Mouse (Mus musculus) T-helper 2 cell (primary cell): ENCODE results near the gene Adam23.

Source experiments
- in situ Hi-C: fragments of 300-600 bp; cut with MboI, MseI; formaldehyde crosslinking; loops from one replicate; pipeline ENCODE4 v1.15.1; 2025; ENCODE audit warnings: high pct_unique_total_duplicates

Adam23 gene

GRCm38 (mm10) chr1:63478946-63479345, 33.3 kb downstream of the Adam23 start:
- in situ Hi-C loops: no loop called here

DNA sequence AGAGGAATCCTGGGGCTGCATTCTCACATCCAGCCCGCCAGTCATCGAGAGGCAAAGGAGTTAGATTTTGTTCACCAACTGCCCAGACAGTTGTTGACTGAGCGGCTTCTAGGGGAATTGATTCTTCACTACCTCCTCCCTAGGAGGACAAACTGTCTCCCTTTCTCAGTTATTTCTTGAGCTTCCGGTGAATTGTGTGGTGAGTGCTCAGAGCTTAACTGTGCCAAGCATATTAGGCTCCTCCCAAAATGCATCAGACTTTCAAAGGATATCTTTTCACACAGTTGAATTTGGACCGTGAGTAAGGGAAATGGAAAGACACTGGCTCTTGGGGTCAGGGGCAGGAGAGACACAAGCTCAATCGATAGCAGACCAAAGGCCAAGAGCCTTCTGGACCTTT, 39.0 kb downstream of the Adam23 start:
- in situ Hi-C loops: no loop called here

DNA sequence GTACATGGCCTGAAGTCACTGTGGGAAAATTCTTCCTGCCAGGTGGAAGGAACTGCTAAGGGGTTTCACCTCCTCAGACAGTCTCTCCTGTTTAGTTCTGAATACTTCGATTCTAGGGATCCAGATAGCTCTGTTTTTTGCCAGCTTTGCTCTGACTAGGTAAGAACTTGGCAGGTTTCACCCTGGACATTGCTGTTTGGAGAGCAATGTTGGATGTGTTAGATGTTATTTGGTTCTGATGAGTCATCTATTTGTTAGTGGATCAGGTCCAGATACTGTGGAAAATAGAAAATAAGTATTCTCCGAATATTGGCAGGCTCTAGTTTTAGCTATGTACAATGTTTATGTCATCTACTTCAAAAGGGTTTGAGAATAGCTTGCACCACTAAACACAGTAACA, 41.0 kb downstream of the Adam23 start:
- in situ Hi-C loops: no loop called here

DNA sequence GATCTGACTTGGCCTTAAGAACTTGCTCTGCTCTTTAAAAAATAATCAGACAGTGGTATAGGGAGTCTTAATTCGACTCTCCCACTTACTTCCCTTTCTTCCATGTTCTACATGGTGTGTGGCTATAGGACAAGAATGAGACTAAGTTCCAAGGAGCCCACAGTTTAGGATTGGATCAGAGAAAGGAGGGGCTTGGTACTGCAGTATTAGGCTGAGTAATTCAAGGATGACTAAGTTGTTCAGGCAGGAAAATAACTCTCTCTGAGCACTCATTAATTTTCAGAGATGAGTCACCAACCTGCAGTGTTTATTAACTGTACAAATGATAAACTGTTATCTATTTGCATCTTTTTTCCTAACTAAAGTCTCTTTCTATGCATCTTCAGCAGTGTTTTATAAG, 45.3 kb downstream of the Adam23 start:
- in situ Hi-C loops: no loop called here

GRCm38 (mm10) chr1:63493325-63493724, 47.6 kb downstream of the Adam23 start:
- in situ Hi-C loops: no loop called here

- in situ Hi-C loops: no loop called here
Observed at GRCm38 (mm10) chr1:63507386-63507785, 61.7 kb downstream of the Adam23 start.

- in situ Hi-C loops: no loop called here
Observed at GRCm38 (mm10) chr1:63508801-63509200, 63.1 kb downstream of the Adam23 start.

GRCm38 (mm10) chr1:63511416-63511815, 65.7 kb downstream of the Adam23 start:
- in situ Hi-C loops: no loop called here

- in situ Hi-C loops: no loop called here
Observed at GRCm38 (mm10) chr1:63517800-63518199, 72.1 kb downstream of the Adam23 start.

DNA sequence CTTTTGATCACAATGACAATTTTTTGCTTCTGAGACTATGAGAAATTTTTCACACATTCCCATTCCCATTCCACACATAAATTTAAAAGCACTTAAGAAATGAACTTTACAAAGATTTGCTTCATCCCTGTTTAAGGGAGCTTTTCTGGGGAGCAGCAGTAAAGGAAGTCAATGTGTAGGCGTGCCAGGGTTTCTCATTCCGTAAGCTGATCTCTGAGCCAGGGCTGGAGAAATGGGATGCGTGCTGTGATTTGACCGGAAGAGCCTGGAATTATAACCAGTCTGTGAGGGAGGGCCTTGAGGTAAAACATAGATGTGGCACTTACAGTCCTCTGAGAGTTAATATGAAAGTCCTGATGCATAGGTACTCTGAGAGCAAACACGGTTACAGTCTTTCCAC, 73.1 kb downstream of the Adam23 start:
- in situ Hi-C loops: no loop called here

DNA sequence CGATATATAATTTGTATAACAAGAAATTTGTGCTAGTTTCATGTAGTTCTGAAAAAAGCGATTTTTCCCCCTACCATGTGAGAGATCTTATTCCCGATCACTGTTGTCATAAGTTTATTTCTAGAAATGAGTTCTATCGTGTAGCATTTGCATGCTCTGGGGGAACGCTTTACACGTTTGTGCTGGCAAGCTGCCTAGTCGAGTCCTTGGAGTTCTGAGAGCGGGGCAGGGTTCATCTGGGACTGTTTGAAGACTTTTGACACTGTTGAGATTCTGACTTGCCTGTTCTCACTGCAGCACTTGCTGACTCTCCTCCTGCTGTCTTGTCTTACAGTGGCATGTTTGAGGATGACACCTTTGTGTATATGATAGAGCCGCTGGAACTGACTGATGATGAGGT, 84.2 kb downstream of the Adam23 start:
- in situ Hi-C loops: no loop called here

- in situ Hi-C loops: no loop called here
Observed at GRCm38 (mm10) chr1:63534271-63534827, 88.7 kb downstream of the Adam23 start.

DNA sequence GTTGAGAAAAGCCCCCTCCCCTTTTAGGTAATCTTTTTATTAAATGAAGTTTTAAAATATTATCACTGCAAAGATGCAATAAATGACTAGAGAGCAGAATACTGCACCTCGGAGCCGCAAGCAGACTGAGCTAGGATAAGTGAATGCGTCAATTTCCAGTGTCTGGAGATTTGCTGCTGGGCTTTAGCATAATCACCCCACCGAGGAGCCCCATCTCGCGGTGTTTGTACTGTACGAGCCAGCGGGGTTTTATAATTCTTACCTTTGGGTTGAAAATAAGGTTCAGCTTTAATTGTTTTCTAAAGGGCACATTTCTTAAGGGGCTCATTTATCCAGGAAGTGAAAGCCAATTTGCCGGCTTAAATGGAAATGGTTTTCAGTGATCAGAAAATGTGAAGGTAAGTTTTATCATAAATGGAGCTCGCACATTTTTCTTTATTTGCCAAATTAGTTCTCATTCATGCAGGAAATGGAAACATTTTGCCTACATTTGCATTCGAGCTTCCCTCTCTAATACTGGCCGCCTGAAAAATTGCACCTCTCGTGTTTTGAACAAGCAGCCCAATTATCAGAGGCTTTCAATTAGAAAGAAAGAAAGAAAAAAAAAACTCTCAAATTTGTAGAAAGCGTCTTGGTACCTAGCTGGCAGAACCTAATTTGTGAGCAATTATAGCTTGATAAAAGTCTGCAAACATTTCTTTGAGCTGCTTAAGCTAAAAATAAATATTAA, 94.4 kb downstream of the Adam23 start:
- in situ Hi-C loops: loop anchor here (10.0 kb wide), 1 partner anchor 1125 kb away; no protein-coding TSS in a partner anchor

DNA sequence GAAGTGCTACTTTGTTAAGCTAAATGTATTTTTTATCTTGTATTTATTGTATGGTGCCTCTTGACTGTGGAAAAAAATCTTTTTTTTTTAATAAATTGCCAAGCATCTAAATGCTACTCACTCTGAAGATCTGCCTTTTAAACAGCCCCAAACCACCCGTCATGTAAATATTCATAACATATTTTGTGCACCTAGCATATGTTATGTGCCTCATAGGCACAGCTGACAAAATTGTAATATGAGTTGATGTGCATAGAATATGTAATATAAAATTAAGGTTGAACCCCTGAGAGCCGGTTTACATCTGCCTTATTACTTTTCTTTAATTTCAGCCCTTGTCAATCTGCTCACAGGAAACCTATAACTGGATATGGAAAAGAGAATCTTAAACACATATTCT, 98.4 kb downstream of the Adam23 start:
- in situ Hi-C loops: loop anchor here (10.0 kb wide), 1 partner anchor 1121 kb away; no protein-coding TSS in a partner anchor

GRCm38 (mm10) chr1:63553039-63553438, 107.3 kb downstream of the Adam23 start:
- in situ Hi-C loops: no loop called here

DNA sequence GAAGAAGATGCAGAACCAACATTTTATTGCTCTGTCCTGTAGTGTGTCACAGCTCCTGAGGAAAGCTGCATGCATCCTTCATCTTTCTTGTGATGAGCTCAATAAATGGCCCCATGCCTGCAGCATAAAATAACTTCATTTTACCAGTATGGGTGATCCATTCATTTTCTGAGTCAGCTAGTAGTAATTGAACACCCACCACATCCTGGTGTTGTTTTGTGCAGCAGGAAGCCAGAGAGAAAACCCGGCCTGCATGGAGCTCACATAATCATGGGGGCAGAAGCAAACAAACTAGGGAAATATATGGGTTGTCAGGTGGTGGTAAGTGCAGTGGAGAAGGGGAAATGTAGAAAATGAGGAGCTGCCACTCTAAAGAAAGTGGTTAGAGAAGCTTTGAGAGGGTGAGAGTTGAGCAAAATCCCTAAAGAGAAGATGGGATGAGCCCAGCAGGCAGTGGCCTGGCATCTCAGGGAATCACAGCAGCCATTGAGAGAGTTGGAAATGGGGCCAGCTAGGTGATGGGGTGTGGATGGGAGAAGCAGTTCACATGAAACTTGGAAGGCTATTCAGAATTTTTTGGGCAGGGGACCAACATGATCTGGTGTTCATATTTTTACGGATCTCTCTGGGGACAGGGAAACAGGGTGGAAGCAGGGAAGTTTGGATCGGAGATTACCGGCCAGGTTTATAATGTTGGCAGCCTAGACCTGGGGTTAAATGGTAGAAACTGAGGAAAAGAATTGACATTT, 116.3 kb downstream of the Adam23 start:
- in situ Hi-C loops: loop anchor here (10.0 kb wide), 1 partner anchor 687 kb away; no protein-coding TSS in a partner anchor

DNA sequence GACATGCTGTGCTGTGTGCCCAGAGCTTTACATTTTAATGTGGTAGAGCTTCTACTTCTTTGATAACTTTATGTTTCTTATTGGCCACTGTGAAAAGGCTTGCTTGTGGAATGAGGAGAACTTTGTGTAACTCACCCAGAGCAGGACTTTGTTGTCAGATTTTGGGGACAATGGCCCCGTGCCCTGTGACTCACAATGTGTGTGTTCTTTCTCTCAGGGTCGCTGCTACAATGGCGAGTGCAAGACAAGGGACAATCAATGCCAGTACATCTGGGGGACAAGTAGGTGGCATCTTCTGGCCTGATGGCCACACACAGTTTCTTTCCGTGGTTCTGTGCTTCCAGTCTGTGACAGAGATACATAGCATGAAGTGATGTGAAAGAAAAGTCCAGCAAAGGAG, 118.2 kb downstream of the Adam23 start:
- in situ Hi-C loops: loop anchor here (10.0 kb wide), 1 partner anchor 689 kb away; no protein-coding TSS in a partner anchor

DNA sequence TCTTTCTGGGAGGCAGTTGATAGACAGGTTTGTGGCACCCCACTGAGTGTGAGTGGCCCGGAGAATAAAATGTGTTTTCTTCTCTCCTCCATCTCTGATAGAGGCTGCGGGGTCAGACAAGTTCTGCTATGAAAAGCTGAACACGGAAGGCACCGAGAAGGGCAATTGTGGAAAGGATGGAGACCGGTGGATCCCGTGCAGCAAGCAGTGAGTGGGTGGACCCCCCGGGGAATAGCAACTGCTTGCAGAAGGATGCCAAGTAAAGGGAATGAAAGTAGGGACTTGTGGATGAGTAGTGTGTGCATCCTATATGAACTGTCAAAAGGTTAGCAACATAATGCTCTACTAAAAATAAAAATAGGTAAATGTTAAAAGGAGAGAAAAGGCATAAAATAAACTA, 120.8 kb downstream of the Adam23 start:
- in situ Hi-C loops: loop anchor here (10.0 kb wide), 1 partner anchor 692 kb away; no protein-coding TSS in a partner anchor

- in situ Hi-C loops: loop anchor here (10.0 kb wide), 1 partner anchor 692 kb away; no protein-coding TSS in a partner anchor
Observed at GRCm38 (mm10) chr1:63567031-63567430, 121.3 kb downstream of the Adam23 start.

- in situ Hi-C loops: no loop called here
Observed at GRCm38 (mm10) chr1:63572229-63572628, 126.5 kb downstream of the Adam23 start.

GRCm38 (mm10) chr1:63573432-63573831, 127.7 kb downstream of the Adam23 start:
- in situ Hi-C loops: no loop called here

GRCm38 (mm10) chr1:63573864-63574611, 128.3 kb downstream of the Adam23 start:
- in situ Hi-C loops: no loop called here
